Comparison of ENCODE assay signal across 16 mouse cellular contexts in genomic region chr15:79894343-79894742, GRCm38 (mm10). TPM values are rescaled to one million over a fixed set of nuclear protein-coding genes. Genes with fewer than 3 reads are reported as not detected.
DNase-seq lines count a peak whose midpoint lies in the region; ATAC-seq and TF ChIP-seq lines count a peak whose summit lies in the region.
"Had no signal": no experiment of that assay in that cellular context is flagged by ENCODE, and none has a peak within 500 bp of the region (broad histone marks: within the 10 kb centered on the region; RNA-seq: fewer than 3 reads in every experiment).

No protein-coding gene starts in this region.

- no peak overlapping the region for H3K4me3 ChIP-seq in heart, embryonic 15.5 days
- no peak overlapping the region for H3K4me3 ChIP-seq in lung, embryonic 15.5 days
- H3K4me3 ChIP-seq in stomach, postnatal 0 days (ENCODE audit: low read depth, low read length): no peak overlapping the region
- H3K4me3 ChIP-seq in hindbrain, embryonic 12.5 days: no peak overlapping the region
- H3K4me3 ChIP-seq: hindbrain, embryonic 13.5 days; midbrain, embryonic 10.5 days had no signal

- DNase-seq in heart, postnatal 14 days: no peak
- DNase-seq in lung, postnatal 4 days: no peak
- peak; percentile 71 for DNase-seq in induced T-regulatory cell, adult 2 months (ENCODE audit: low read depth)
- no peak for DNase-seq in stomach, postnatal 0 days (ENCODE audit: low spot score)
- no peak for DNase-seq in ovary, adult 18-20 months (ENCODE audit: low spot score)
- DNase-seq: cerebellum, adult 9-11 months; kidney, adult 8-10 months; right cerebral cortex, postnatal 14 days; thymus, postnatal 14 days had no signal

- H3K27me3 ChIP-seq in heart, embryonic 15.5 days: no peaks in the 10 kb centered on the region
- H3K27me3 ChIP-seq in lung, embryonic 15.5 days: no peaks in the 10 kb centered on the region
- no peaks in the 10 kb centered on the region for H3K27me3 ChIP-seq in stomach, postnatal 0 days (ENCODE audit: control insufficient read depth, insufficient read depth, low read length)
- peaks cover 20% of the 10 kb centered on the region; the same call in 1 of the 2 replicates for H3K27me3 ChIP-seq in hindbrain, embryonic 12.5 days

- no peaks in the 10 kb centered on the region for H3K9me3 ChIP-seq in heart, embryonic 15.5 days (replicated peaks)
- no peaks in the 10 kb centered on the region for H3K9me3 ChIP-seq in lung, embryonic 15.5 days
- no peaks in the 10 kb centered on the region for H3K9me3 ChIP-seq in stomach, postnatal 0 days (ENCODE audit: control insufficient read depth, low read length)
- H3K9me3 ChIP-seq in hindbrain, embryonic 12.5 days (replicated peaks): no peaks in the 10 kb centered on the region
- H3K9me3 ChIP-seq: heart, embryonic 10.5 days; hindbrain, embryonic 13.5 days; midbrain, embryonic 10.5 days had no signal

- no peak for TF ChIP-seq EP300 in stomach, postnatal 0 days (optimal IDR thresholded peaks at IDR 0.05)

- no peak overlapping the region for H3K9ac ChIP-seq in heart, embryonic 15.5 days
- H3K9ac ChIP-seq in lung, embryonic 15.5 days: no peak overlapping the region
- H3K9ac ChIP-seq in stomach, postnatal 0 days (ENCODE audit: low read length): no peak overlapping the region
- H3K9ac ChIP-seq in hindbrain, embryonic 12.5 days: no peak overlapping the region
- H3K9ac ChIP-seq: hindbrain, embryonic 13.5 days had no signal

- no peak for ATAC-seq in heart, embryonic 15.5 days (replicated peaks; ENCODE audit: insufficient number of reproducible peaks, insufficient read depth, low FRiP score, low read depth)
- ATAC-seq in lung, embryonic 15.5 days (ENCODE audit: borderline replicate concordance, extremely low read depth, low FRiP score, low TSS enrichment): no peak
- no peak for ATAC-seq in stomach, postnatal 0 days (ENCODE audit: low FRiP score, low TSS enrichment)
- ATAC-seq in hindbrain, embryonic 12.5 days (ENCODE audit: low FRiP score): no peak
- ATAC-seq: forebrain, embryonic 16.5 days had no signal

- H3K27ac ChIP-seq in heart, embryonic 15.5 days: peak overlapping the region; percentile 58; the same call in 1 of the 2 replicates
- 0 out of 2 replicates have a peak overlapping the region, but pooled peaks have one; percentile 10 for H3K27ac ChIP-seq in lung, embryonic 15.5 days
- peak overlapping the region; percentile 5; the same call in 1 of the 2 replicates for H3K27ac ChIP-seq in stomach, postnatal 0 days (replicated peaks)
- no peak overlapping the region for H3K27ac ChIP-seq in hindbrain, embryonic 12.5 days
- H3K27ac ChIP-seq: heart, embryonic 10.5 days; hindbrain, embryonic 13.5 days; midbrain, embryonic 10.5 days had no signal

- H3K4me1 ChIP-seq in heart, embryonic 15.5 days (replicated peaks): peaks cover 16% of the 10 kb centered on the region
- peaks cover 13% of the 10 kb centered on the region; the same call in 1 of the 2 replicates for H3K4me1 ChIP-seq in lung, embryonic 15.5 days
- H3K4me1 ChIP-seq in stomach, postnatal 0 days (replicated peaks; ENCODE audit: control insufficient read depth, insufficient read depth): no peaks in the 10 kb centered on the region
- H3K4me1 ChIP-seq in hindbrain, embryonic 12.5 days: peaks cover 10% of the 10 kb centered on the region

- no peak for TF ChIP-seq CTCF in stomach, postnatal 0 days (IDR thresholded peaks at IDR 0.05; ENCODE audit: low read depth)

- H3K36me3 ChIP-seq in heart, embryonic 15.5 days: peaks cover 4% of the 10 kb centered on the region; the same call in 1 of the 2 replicates
- no peaks in the 10 kb centered on the region; the same call in 1 of the 2 replicates for H3K36me3 ChIP-seq in lung, embryonic 15.5 days
- H3K36me3 ChIP-seq in stomach, postnatal 0 days (ENCODE audit: control insufficient read depth, insufficient read depth, low read length): no peaks in the 10 kb centered on the region; the same call in 1 of the 2 replicates
- no peaks in the 10 kb centered on the region for H3K36me3 ChIP-seq in hindbrain, embryonic 12.5 days
- H3K36me3 ChIP-seq: hindbrain, embryonic 13.5 days; midbrain, embryonic 10.5 days had no signal

- 73% methylated on average over 4 of the region's 4 CpGs for WGBS in heart, embryonic 15.5 days
- WGBS in lung, embryonic 15.5 days: 76% methylated on average over 4 of the region's 4 CpGs
- 76% methylated on average over 4 of the region's 4 CpGs for WGBS in stomach, postnatal 0 days
- 83% methylated on average over 4 of the region's 4 CpGs for WGBS in hindbrain, embryonic 12.5 days

- intact Hi-C loops in heart, postnatal 14 days (cut with DNase I): no loop called here

- H3K4me2 ChIP-seq in heart, embryonic 15.5 days: peak overlapping the region; percentile 3; the same call in 1 of the 2 replicates
- no peak overlapping the region for H3K4me2 ChIP-seq in lung, embryonic 15.5 days
- peak overlapping the region; percentile 9; the same call in 1 of the 2 replicates for H3K4me2 ChIP-seq in stomach, postnatal 0 days (replicated peaks; ENCODE audit: low read depth)
- H3K4me2 ChIP-seq in hindbrain, embryonic 12.5 days (replicated peaks): no peak overlapping the region
- H3K4me2 ChIP-seq: hindbrain, embryonic 13.5 days had no signal

RNA-seq across cellular contexts. Expression of gene Apobec3, which starts 2.9 kb away (rescaled TPM):
- polyA plus RNA-seq in heart, embryonic 15.5 days (2015; fragmentation: Nextera tagmentation; extraction: Ambion mirVana): 13.8 and 36.7 TPM in 2 replicates
- total RNA-seq in heart, postnatal 14 days (2021): 10 to 100 TPM; 13.0 to 14.4 TPM
- polyA plus RNA-seq in lung, embryonic 15.5 days (2015; fragmentation: Nextera tagmentation; extraction: Ambion mirVana): 30.0 and 38.5 TPM in 2 replicates
- 18.2 and 18.5 TPM in 2 replicates for polyA plus RNA-seq in stomach, postnatal 0 days (2015; fragmentation: Nextera tagmentation; extraction: Ambion mirVana)
- polyA plus RNA-seq in hindbrain, embryonic 12.5 days (2016; fragmentation: Nextera tagmentation; extraction: Ambion mirVana): 8.4 and 8.6 TPM in 2 replicates

RNA-seq across cellular contexts. Expression of gene Cbx6, which starts 59.9 kb away (rescaled TPM):
- polyA plus RNA-seq in heart, embryonic 15.5 days (2015; fragmentation: Nextera tagmentation; extraction: Ambion mirVana): 52.1 and 65.7 TPM in 2 replicates
- total RNA-seq in heart, postnatal 14 days (2021): 10 to 100 TPM; 35.4 to 36.8 TPM
- polyA plus RNA-seq in lung, embryonic 15.5 days (2015; fragmentation: Nextera tagmentation; extraction: Ambion mirVana): 72.9 and 73.8 TPM in 2 replicates
- polyA plus RNA-seq in stomach, postnatal 0 days (2015; fragmentation: Nextera tagmentation; extraction: Ambion mirVana): 33.3 and 34.8 TPM in 2 replicates
- polyA plus RNA-seq in hindbrain, embryonic 12.5 days (2016; fragmentation: Nextera tagmentation; extraction: Ambion mirVana): 34.7 and 38.0 TPM in 2 replicates

Comparison
In these comparisons a context has a peak if more than half of its experiments do, and no peak if none do; other contexts are left out.
1. H3K4me2 ChIP-seq: peak in heart, embryonic 15.5 days (single experiment) and stomach, postnatal 0 days (single experiment); none in lung, embryonic 15.5 days (single experiment) and hindbrain, embryonic 12.5 days (single experiment).